Mouse (Mus musculus) neural tube, embryonic 14.5 days (tissue): ENCODE measurements around the gene Camk2b. TPM values are rescaled to one million over a fixed set of nuclear protein-coding genes. Genes with fewer than 3 reads are reported as not detected.
"Not testable (repeated sequence)": the region's sequence is repeated elsewhere in the genome, so short reads cannot be mapped to it uniquely, and the experiment has no call there.

Source experiments
- ATAC-seq: fragments of 200-750 bp; cut with Nextera tagmentation; 2 replicates; pipeline ENCODE4 v1.8.0; 2017; ENCODE audit warnings: low read depth, mild to moderate bottlenecking, moderate TSS enrichment, moderate library complexity
- H3K27ac ChIP-seq: fragments of 300-500 bp; sonication (generic); 2 replicates; pipeline ENCODE4 v1.5.1; 2014; ENCODE audit warnings: low read depth, mild to moderate bottlenecking, control low read depth, low read length, moderate library complexity, mixed read lengths
- H3K27me3 ChIP-seq: fragments of 300-500 bp; sonication (generic); 2 replicates; pipeline ENCODE4 v1.6.1; 2014; ENCODE audit warnings: low read length; ENCODE audit not compliant: control insufficient read depth, insufficient read depth
- H3K36me3 ChIP-seq: fragments of 300-500 bp; sonication (generic); 2 replicates; pipeline ENCODE4 v1.6.1; 2014; ENCODE audit warnings: low read length, mixed read lengths; ENCODE audit not compliant: control insufficient read depth, insufficient read depth
- H3K4me1 ChIP-seq: fragments of 300-500 bp; sonication (generic); 2 replicates; pipeline ENCODE4 v1.6.1; 2014; ENCODE audit warnings: low read length; ENCODE audit not compliant: control insufficient read depth, insufficient read depth
- H3K4me2 ChIP-seq: fragments of 300-500 bp; sonication (generic); 2 replicates; pipeline ENCODE4 v1.6.1; 2014; ENCODE audit warnings: mild to moderate bottlenecking, low read depth, low read length, control low read depth
- H3K4me3 ChIP-seq: fragments of 300-500 bp; sonication (generic); 2 replicates; pipeline ENCODE4 v1.5.1; 2014; ENCODE audit warnings: low read depth, low read length, control low read depth, mixed read lengths
- H3K9ac ChIP-seq: fragments of 300-500 bp; sonication (generic); replicated peaks from 2 replicates; pipeline ENCODE4 v1.6.1; 2014; ENCODE audit warnings: low read depth, mild to moderate bottlenecking, control low read depth, low read length, mixed read lengths
- H3K9me3 ChIP-seq: fragments of 300-500 bp; sonication (generic); 2 replicates; pipeline ENCODE4 v1.6.1; 2016; ENCODE audit warnings: low read length; ENCODE audit not compliant: control insufficient read depth
- WGBS: fragments of 180-500 bp; shearing (Covaris S2); extraction: QIAGEN DNeasy Blood & Tissue Kit; methylation state at CpG from one replicate; pipeline ENCODE4 v1.1.7; 2014; 5-methylcytosine and 5-hydroxymethylcytosine counted together
- polyA plus RNA-seq: library from polyadenylated mRNA; unstranded; fragments of >200 nt; fragmentation: Nextera tagmentation; extraction: Ambion mirVana; gene quantifications from 2 replicates; pipeline ENCODE4 v1.2.1, GENCODE M21; 2014

Gene Camk2b
- polyA plus RNA-seq, 1 experiment from 2014 or later = 144 TPM

DNA sequence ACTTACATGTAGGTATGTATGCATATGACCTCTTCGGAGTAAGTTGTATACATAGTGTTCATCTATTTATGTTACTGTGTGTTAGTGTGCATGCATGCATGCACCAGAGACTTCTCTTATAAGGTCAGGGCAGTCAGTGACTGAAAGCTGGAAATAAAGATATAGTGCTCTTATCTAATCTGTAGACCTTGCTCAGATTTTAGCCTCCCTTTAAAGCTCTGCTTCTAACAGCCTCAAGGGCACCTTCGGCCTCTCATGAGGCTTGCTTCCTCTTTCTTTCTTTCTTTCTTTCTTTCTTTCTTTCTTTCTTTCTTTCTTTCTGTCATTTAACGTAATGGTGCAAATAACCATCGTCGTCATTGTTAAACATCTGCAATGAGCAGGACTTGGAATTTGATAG, 111.7 kb downstream of the Camk2b start:
- no peak for ATAC-seq
- peaks cover 11% of the 10 kb centered on the region for H3K4me1 ChIP-seq
- no peaks in the 10 kb centered on the region for H3K27me3 ChIP-seq
- WGBS = 78% methylated on average over 5 of the region's 5 CpGs
- no peak overlapping the region for H3K27ac ChIP-seq
- H3K9me3 ChIP-seq = no peaks in the 10 kb centered on the region
- peaks cover 4% of the 10 kb centered on the region; the same call in 1 of the 2 replicates for H3K36me3 ChIP-seq
- no peak overlapping the region for H3K9ac ChIP-seq
- H3K4me2 ChIP-seq = no peak overlapping the region
- no peak overlapping the region for H3K4me3 ChIP-seq

GRCm38 (mm10) chr11:5953130-5953765, 112.9 kb downstream of the Camk2b start:
- no peak overlapping the region for H3K9ac ChIP-seq
- H3K4me3 ChIP-seq = no peak overlapping the region
- H3K36me3 ChIP-seq = no peaks in the 10 kb centered on the region
- ATAC-seq = no peak
- peaks cover 11% of the 10 kb centered on the region for H3K4me1 ChIP-seq
- no peak overlapping the region for H3K4me2 ChIP-seq
- H3K9me3 ChIP-seq = no peaks in the 10 kb centered on the region
- H3K27ac ChIP-seq = no peak overlapping the region
- 34% methylated on average over 8 of the region's 8 CpGs for WGBS
- H3K27me3 ChIP-seq = no peaks in the 10 kb centered on the region

- no peak overlapping the region for H3K27ac ChIP-seq
- H3K4me1 ChIP-seq = peaks cover 10% of the 10 kb centered on the region
- no peak overlapping the region for H3K9ac ChIP-seq
- no peak overlapping the region for H3K4me3 ChIP-seq
- no peaks in the 10 kb centered on the region for H3K36me3 ChIP-seq
- H3K9me3 ChIP-seq = no peaks in the 10 kb centered on the region
- WGBS = 85% methylated on average over 5 of the region's 5 CpGs
- no peaks in the 10 kb centered on the region for H3K27me3 ChIP-seq
- no peak overlapping the region for H3K4me2 ChIP-seq
- no peak for ATAC-seq
Observed at GRCm38 (mm10) chr11:5952501-5952900, 113.7 kb downstream of the Camk2b start.

DNA sequence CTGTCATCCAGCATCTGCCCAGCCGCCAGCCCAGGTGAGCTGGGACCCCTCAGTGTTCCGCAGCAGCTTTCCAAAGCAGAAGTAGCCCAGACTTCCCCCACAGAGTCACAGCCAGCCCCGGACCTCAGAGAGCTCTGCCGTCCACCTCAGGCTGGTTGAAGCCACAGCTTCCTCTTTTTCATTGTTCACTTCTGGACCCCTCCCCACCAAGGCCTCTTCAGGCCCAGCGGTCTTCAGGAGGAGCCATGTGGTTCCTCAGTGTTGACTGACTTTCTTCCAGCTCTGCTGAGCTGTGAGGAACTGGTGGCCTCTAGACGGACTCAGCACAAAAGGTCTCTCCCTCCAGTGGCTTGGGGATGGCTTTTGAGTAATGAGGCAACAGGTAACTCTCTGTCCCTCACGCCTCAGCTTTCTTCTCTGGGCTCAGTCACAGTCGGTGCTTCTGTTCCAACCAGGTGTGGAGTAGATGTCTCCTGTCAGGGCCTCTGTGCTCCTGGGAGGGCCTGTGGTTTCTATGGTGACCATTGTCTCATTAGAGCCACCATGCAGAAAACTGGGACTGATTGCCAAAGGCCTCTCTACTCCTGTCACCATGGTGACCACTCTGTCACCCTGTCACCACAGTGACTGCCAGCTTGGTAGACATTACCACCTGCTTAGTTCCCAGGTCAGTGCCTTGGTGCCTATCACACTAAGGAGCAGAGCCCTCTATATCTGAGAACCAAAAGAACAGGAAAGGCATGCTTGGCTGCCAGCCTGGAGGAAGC, 116.4 kb downstream of the Camk2b start, which contains the start of gene Gck:
TSS of gene Gck (minus strand) at position 496 of the 767 bp plus-strand sequence.
- Histone ChIP-seq H3K9me3 (no peaks in the 10 kb centered on the region), H3K4me2 (no peak within 1 kb of the TSS), H3K27ac (no peak within 1 kb of the TSS), H3K36me3 (no peaks in the 10 kb centered on the region), H3K9ac (no peak within 1 kb of the TSS), H3K4me1 (no peaks in the 10 kb centered on the region), H3K4me3 (no peak within 1 kb of the TSS), H3K27me3 (no peaks in the 10 kb centered on the region)
- WGBS = 60% methylated on average over 8 of the region's 8 CpGs
- ATAC-seq = peak; percentile 21; the same call in 1 of the 2 replicates

DNA sequence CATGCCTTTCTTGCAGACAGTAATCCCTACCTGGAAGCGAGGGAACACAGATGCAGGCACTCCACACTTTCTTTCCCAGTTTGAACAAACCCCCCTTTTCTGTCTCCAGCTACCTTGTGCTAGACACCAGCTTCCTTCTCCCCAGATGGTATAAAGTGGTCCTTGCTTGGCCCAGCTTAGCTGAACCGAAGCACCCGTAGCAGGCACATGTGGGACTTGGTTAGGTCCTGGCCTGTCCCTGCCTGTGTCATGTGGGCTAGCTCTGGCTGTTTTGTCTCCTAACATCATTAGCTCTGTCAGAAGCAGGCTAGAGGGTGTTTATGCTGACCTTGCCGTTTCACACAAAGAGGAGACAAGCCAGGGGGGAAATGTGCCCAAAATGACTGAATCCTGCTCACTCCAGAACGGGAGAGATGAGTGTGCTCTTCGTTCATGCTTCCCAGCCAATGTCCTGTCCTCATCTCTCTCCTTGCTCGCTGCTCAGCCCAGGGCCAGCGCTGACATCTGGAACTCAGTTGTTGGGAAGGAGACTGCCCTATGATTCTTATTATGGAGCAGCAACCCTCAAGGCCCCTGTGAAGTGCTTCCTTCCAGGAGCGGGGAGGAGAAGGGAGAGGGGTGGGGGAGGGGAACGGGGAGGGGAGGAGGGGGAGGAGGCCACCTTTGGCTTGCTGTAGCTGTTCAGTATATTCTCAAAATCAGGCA, 117.5 kb downstream of the Camk2b start:
- Histone ChIP-seq H3K4me2 (no peak overlapping the region), H3K4me1 (no peaks in the 10 kb centered on the region), H3K27me3 (no peaks in the 10 kb centered on the region), H3K9ac (no peak overlapping the region), H3K27ac (no peak overlapping the region), H3K9me3 (no peaks in the 10 kb centered on the region), H3K36me3 (no peaks in the 10 kb centered on the region), H3K4me3 (no peak overlapping the region)
- no peak for ATAC-seq
- WGBS = 63% methylated on average over 10 of the region's 10 CpGs

DNA sequence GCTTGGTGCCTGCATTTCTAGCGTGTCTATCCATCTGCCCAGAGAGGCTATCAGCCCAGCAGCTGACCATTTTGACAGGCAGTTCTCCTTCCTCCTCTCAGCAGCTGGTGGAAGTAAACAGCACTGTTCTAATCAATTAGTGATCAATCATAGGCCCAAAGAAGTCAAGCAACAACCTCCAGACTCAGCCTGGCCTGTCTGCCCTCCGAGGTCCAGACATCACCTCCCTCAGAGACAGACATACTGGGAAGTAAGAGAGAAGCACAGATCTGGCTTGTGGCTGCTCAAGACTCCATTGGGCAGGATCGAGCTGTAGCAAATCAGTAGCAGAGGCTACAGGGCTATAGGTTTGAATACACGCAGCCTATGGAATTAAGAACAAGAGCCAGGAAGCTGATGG, 118.4 kb downstream of the Camk2b start:
- H3K27ac ChIP-seq = no peak overlapping the region
- H3K9ac ChIP-seq = no peak overlapping the region
- no peak overlapping the region for H3K4me3 ChIP-seq
- WGBS = 77% methylated on average over 4 of the region's 4 CpGs
- H3K4me1 ChIP-seq = no peaks in the 10 kb centered on the region
- H3K27me3 ChIP-seq = no peaks in the 10 kb centered on the region
- H3K4me2 ChIP-seq = no peak overlapping the region
- H3K36me3 ChIP-seq = no peaks in the 10 kb centered on the region
- no peak for ATAC-seq
- H3K9me3 ChIP-seq = no peaks in the 10 kb centered on the region

GRCm38 (mm10) chr11:5945096-5945495, 121.1 kb downstream of the Camk2b start:
- ATAC-seq = no peak
- H3K27ac ChIP-seq = no peak overlapping the region
- no peaks in the 10 kb centered on the region for H3K27me3 ChIP-seq
- H3K4me1 ChIP-seq = no peaks in the 10 kb centered on the region
- no peaks in the 10 kb centered on the region for H3K9me3 ChIP-seq
- no peaks in the 10 kb centered on the region for H3K36me3 ChIP-seq
- no peak overlapping the region for H3K4me2 ChIP-seq
- WGBS = 75% methylated on average over 2 of the region's 2 CpGs
- no peak overlapping the region for H3K9ac ChIP-seq
- H3K4me3 ChIP-seq = no peak overlapping the region

- Histone ChIP-seq H3K27me3 (no peaks in the 10 kb centered on the region), H3K27ac (no peak overlapping the region), H3K4me2 (no peak overlapping the region), H3K9ac (no peak overlapping the region), H3K9me3 (no peaks in the 10 kb centered on the region), H3K4me1 (no peaks in the 10 kb centered on the region), H3K36me3 (no peaks in the 10 kb centered on the region), H3K4me3 (no peak overlapping the region)
- WGBS = 63% methylated on average over 6 of the region's 6 CpGs
- ATAC-seq = no peak
Observed at GRCm38 (mm10) chr11:5942966-5943365, 123.2 kb downstream of the Camk2b start.

GRCm38 (mm10) chr11:5934531-5934930, 131.6 kb downstream of the Camk2b start:
- WGBS = 93% methylated on average over 11 of the region's 11 CpGs
- H3K36me3 ChIP-seq, ATAC-seq, H3K9ac ChIP-seq, H3K4me3 ChIP-seq, H3K27ac ChIP-seq, H3K27me3 ChIP-seq, H3K4me2 ChIP-seq, H3K9me3 ChIP-seq, H3K4me1 ChIP-seq: not testable (repeated sequence)
